Mouse (Mus musculus): Measurements from ENCODE around the gene Tcp10b. TPM values are rescaled to one million over a fixed set of nuclear protein-coding genes. Genes with fewer than 3 reads are reported as not detected.
"Not testable (repeated sequence)": the region's sequence is repeated elsewhere in the genome, so short reads cannot be mapped to it uniquely, and the experiment has no call there.

The Tcp10b gene
- total and polyA plus RNA-seq, 3 experiments: not detected

- peak; percentile 77 for DNase-seq (ENCODE audit: extremely low read depth)
Observed at GRCm38 (mm10) chr17:13043846-13044673, 16.8 kb upstream of the Tcp10b start.

GRCm38 (mm10) chr17:13052124-13052813, 8.6 kb upstream of the Tcp10b start, which contains the start of gene Gpr31b:
Gene Gpr31b, minus strand, starts transcription at chr17:13052296.
- H3K4me2 ChIP-seq (ENCODE audit: insufficient read depth, low read depth, poor library complexity, severe bottlenecking); H3K79me2 ChIP-seq (replicated peaks; ENCODE audit: control insufficient read depth, extremely low read depth, insufficient read depth, poor library complexity, severe bottlenecking); dilution Hi-C loops (cut with MboI; ENCODE audit: extremely low pct_ligation_motif_present, extremely low pct_unique_long_range_greater_than_20kb, low sequenced_read_pairs); H3K36me3 ChIP-seq (replicated peaks in 1 of 2; ENCODE audit: control insufficient read depth in 1 of 2, insufficient read depth in 1 of 2, low read length in 1 of 2); DNase-seq (ENCODE audit: extremely low read depth); H3K27me3 ChIP-seq (replicated peaks); H3K9me3 ChIP-seq (replicated peaks; ENCODE audit: low read length); H3K4me3 ChIP-seq (replicated peaks in 1 of 3; ENCODE audit: low read depth in 2 of 3, low read length in 2 of 3, poor library complexity in 1 of 3); in situ Hi-C loops (cut with MboI; ENCODE audit: low pct_ligation_motif_present, low pct_unique_long_range_greater_than_20kb, low sequenced_read_pairs); H3K9ac ChIP-seq (ENCODE audit: insufficient read depth, low read depth); H3K4me1 ChIP-seq (ENCODE audit: control insufficient read depth in 1 of 2, insufficient read depth in 2 of 2): not testable (repeated sequence)
- peak within 1 kb of the TSS; percentile 71 for H3K27ac ChIP-seq (ENCODE audit: insufficient read depth, low read depth)

More at GRCm38 (mm10) chr17:13043846-13044673, 16.8 kb upstream of the Tcp10b start:
- H3K9ac ChIP-seq (ENCODE audit: insufficient read depth, low read depth); H3K79me2 ChIP-seq (replicated peaks; ENCODE audit: control insufficient read depth, extremely low read depth, insufficient read depth, poor library complexity, severe bottlenecking); H3K27me3 ChIP-seq (replicated peaks); H3K4me1 ChIP-seq (ENCODE audit: control insufficient read depth in 1 of 2, insufficient read depth in 2 of 2); in situ Hi-C loops (cut with MboI; ENCODE audit: low pct_ligation_motif_present, low pct_unique_long_range_greater_than_20kb, low sequenced_read_pairs); H3K4me3 ChIP-seq (replicated peaks in 1 of 3; ENCODE audit: low read depth in 2 of 3, low read length in 2 of 3, poor library complexity in 1 of 3); H3K27ac ChIP-seq (ENCODE audit: insufficient read depth, low read depth); H3K9me3 ChIP-seq (replicated peaks; ENCODE audit: low read length); H3K4me2 ChIP-seq (ENCODE audit: insufficient read depth, low read depth, poor library complexity, severe bottlenecking); dilution Hi-C loops (cut with MboI; ENCODE audit: extremely low pct_ligation_motif_present, extremely low pct_unique_long_range_greater_than_20kb, low sequenced_read_pairs); H3K36me3 ChIP-seq (replicated peaks in 1 of 2; ENCODE audit: control insufficient read depth in 1 of 2, insufficient read depth in 1 of 2, low read length in 1 of 2): not testable (repeated sequence)
- TF ChIP-seq ZC3H11A (IDR thresholded peaks at IDR 0.05; ENCODE audit: low read depth, low read length): 0 out of 2 replicates have a peak, but pooled peaks have one; percentile 1
- TF ChIP-seq NELFE (IDR thresholded peaks at IDR 0.05; ENCODE audit: low read depth, low read length): 0 out of 2 replicates have a peak, but pooled peaks have one; percentile 15
- TF ChIP-seq SMC3 (IDR thresholded peaks at IDR 0.05; ENCODE audit: low read depth, low read length): peak; percentile 49
- peak; percentile 23 to 47; a peak in 2 of 4 replicates for TF ChIP-seq CTCF (conservative IDR thresholded peaks at IDR 0.05 in 1 of 2, IDR thresholded peaks at IDR 0.05 in 1 of 2; ENCODE audit: low read depth in 2 of 2, low read length in 2 of 2)
- peak; percentile 36 for TF ChIP-seq RAD21 (IDR thresholded peaks at IDR 0.05; ENCODE audit: low read depth, low read length)

- DNase-seq (ENCODE audit: extremely low read depth); in situ Hi-C loops (cut with MboI; ENCODE audit: low pct_ligation_motif_present, low pct_unique_long_range_greater_than_20kb, low sequenced_read_pairs); H3K27me3 ChIP-seq (replicated peaks); H3K36me3 ChIP-seq (replicated peaks in 1 of 2; ENCODE audit: control insufficient read depth in 1 of 2, insufficient read depth in 1 of 2, low read length in 1 of 2); dilution Hi-C loops (cut with MboI; ENCODE audit: extremely low pct_ligation_motif_present, extremely low pct_unique_long_range_greater_than_20kb, low sequenced_read_pairs); H3K9me3 ChIP-seq (replicated peaks; ENCODE audit: low read length); H3K9ac ChIP-seq (ENCODE audit: insufficient read depth, low read depth); H3K4me1 ChIP-seq (ENCODE audit: control insufficient read depth in 1 of 2, insufficient read depth in 2 of 2); H3K4me3 ChIP-seq (replicated peaks in 1 of 3; ENCODE audit: low read depth in 2 of 3, low read length in 2 of 3, poor library complexity in 1 of 3); H3K4me2 ChIP-seq (ENCODE audit: insufficient read depth, low read depth, poor library complexity, severe bottlenecking); H3K79me2 ChIP-seq (replicated peaks; ENCODE audit: control insufficient read depth, extremely low read depth, insufficient read depth, poor library complexity, severe bottlenecking); H3K27ac ChIP-seq (ENCODE audit: insufficient read depth, low read depth): not testable (repeated sequence)
Observed at GRCm38 (mm10) chr17:13062882-13063281, 2.0 kb downstream of the Tcp10b start.

DNA sequence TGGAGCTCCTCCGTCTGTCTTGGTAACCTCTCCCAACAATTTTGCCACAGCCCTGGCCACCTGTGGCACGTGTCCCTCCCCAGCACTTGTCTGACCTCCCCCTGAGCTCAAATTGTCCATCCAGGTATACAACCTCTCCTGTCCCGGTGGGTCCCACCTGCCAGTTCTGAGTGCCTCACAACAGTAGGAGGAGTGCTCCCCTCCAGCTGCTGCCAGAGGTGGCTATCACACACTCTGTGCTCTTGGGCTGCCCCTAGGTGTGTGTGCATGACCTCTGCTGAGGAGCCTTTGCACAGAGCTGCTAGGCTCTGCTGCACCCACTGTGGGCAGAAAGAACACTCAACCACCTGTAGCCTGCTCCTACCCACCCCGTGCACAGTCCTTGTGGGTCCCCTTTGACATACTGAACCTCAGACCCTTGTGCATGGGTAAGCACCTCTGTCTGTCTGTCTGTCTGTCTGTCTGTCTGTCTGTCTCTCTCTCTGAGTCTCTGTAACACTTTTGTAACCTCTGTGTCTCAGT, 7.0 kb downstream of the Tcp10b start:
- H3K36me3 ChIP-seq (replicated peaks in 1 of 2; ENCODE audit: control insufficient read depth in 1 of 2, insufficient read depth in 1 of 2, low read length in 1 of 2); H3K4me1 ChIP-seq (ENCODE audit: control insufficient read depth in 1 of 2, insufficient read depth in 2 of 2); H3K27ac ChIP-seq (ENCODE audit: insufficient read depth, low read depth); H3K4me3 ChIP-seq (replicated peaks in 1 of 3; ENCODE audit: low read depth in 2 of 3, low read length in 2 of 3, poor library complexity in 1 of 3); H3K9ac ChIP-seq (ENCODE audit: insufficient read depth, low read depth); H3K9me3 ChIP-seq (replicated peaks; ENCODE audit: low read length); H3K79me2 ChIP-seq (replicated peaks; ENCODE audit: control insufficient read depth, extremely low read depth, insufficient read depth, poor library complexity, severe bottlenecking); DNase-seq (ENCODE audit: extremely low read depth); H3K4me2 ChIP-seq (ENCODE audit: insufficient read depth, low read depth, poor library complexity, severe bottlenecking); H3K27me3 ChIP-seq (replicated peaks); in situ Hi-C loops (cut with MboI; ENCODE audit: low pct_ligation_motif_present, low pct_unique_long_range_greater_than_20kb, low sequenced_read_pairs); dilution Hi-C loops (cut with MboI; ENCODE audit: extremely low pct_ligation_motif_present, extremely low pct_unique_long_range_greater_than_20kb, low sequenced_read_pairs): not testable (repeated sequence)

Data from CH12.LX (cell line).